Mouse (Mus musculus) CH12.LX (cell line): Measurements from ENCODE around the gene Cacna2d2. TPM values are rescaled to one million over a fixed set of nuclear protein-coding genes. Genes with fewer than 3 reads are reported as not detected.

Experiments
- DNase-seq: peaks from one replicate; pipeline ENCODE4 v3.0.0-alpha.2; 2013; ENCODE audit errors: extremely low read depth
- H3K27ac ChIP-seq: 2 replicates; pipeline ENCODE4 v1.5.1; 2012; ENCODE audit warnings: low read depth, mild to moderate bottlenecking, control low read depth, moderate library complexity; ENCODE audit not compliant: insufficient read depth
- H3K27me3 ChIP-seq: replicated peaks from 2 replicates; pipeline ENCODE3; 2012; ENCODE audit warnings: inconsistent platforms
- H3K36me3 ChIP-seq, 2 experiments: replicated peaks in 1 of 2; 2 replicates each; pipeline versions ENCODE3 to v1.6.1; 2012; ENCODE audit warnings: inconsistent platforms in 1 of 2, low read length in 1 of 2, mild to moderate bottlenecking in 1 of 2, mixed read lengths in 1 of 2, moderate library complexity in 1 of 2; ENCODE audit not compliant: control insufficient read depth in 1 of 2, insufficient read depth in 1 of 2
- H3K4me1 ChIP-seq, 2 experiments: 2 replicates each; pipeline ENCODE4 v1.6.1; 2012; ENCODE audit warnings: inconsistent platforms in 1 of 2, moderate library complexity in 1 of 2; ENCODE audit not compliant: insufficient read depth in 2 of 2, control insufficient read depth in 1 of 2
- H3K4me2 ChIP-seq: 2 replicates; pipeline ENCODE4 v1.6.1; 2012; ENCODE audit warnings: low read depth, mild to moderate bottlenecking, control low read depth; ENCODE audit not compliant: poor library complexity, insufficient read depth, severe bottlenecking
- H3K4me3 ChIP-seq, 3 experiments: fragments of 150-350 bp in 1 of 3; sonication (generic) in 1 of 3; replicated peaks in 1 of 3; 2 replicates each; pipeline versions ENCODE3 to v1.5.1; 2011 to 2012; ENCODE audit warnings: low read depth in 2 of 3, low read length in 2 of 3, mild to moderate bottlenecking in 2 of 3, moderate library complexity in 2 of 3, control low read depth in 1 of 3, improper control_type of control experiment in 1 of 3, inconsistent platforms in 1 of 3, mixed read lengths in 1 of 3; ENCODE audit not compliant: poor library complexity in 1 of 3
- H3K79me2 ChIP-seq: replicated peaks from 2 replicates; pipeline ENCODE4 v1.6.1; 2012; ENCODE audit warnings: mild to moderate bottlenecking, moderate library complexity; ENCODE audit not compliant: control insufficient read depth, poor library complexity, insufficient read depth, severe bottlenecking; ENCODE audit errors: extremely low read depth
- H3K9ac ChIP-seq: 2 replicates; pipeline ENCODE4 v1.6.1; 2012; ENCODE audit warnings: low read depth, mild to moderate bottlenecking, control low read depth, moderate library complexity; ENCODE audit not compliant: insufficient read depth
- H3K9me3 ChIP-seq: replicated peaks from 2 replicates; pipeline ENCODE3; 2012; ENCODE audit warnings: low read length, inconsistent platforms, mixed read lengths
- BHLHE40 ChIP-seq: IDR thresholded peaks from 2 replicates; pipeline ENCODE4 v1.6.1; 2011; ENCODE audit warnings: mild to moderate bottlenecking, low read depth, low read length, improper control_type of control experiment
- CHD1 ChIP-seq: IDR thresholded peaks from 2 replicates; pipeline ENCODE4 v1.6.1; 2012; ENCODE audit warnings: low read depth, low read length, improper control_type of control experiment, inconsistent platforms
- CTCF ChIP-seq, 2 experiments: IDR thresholded peaks in 1 of 2; conservative IDR thresholded peaks in 1 of 2; 2 replicates each; pipeline ENCODE4 v1.5.1; 2011 to 2012; ENCODE audit warnings: low read depth in 2 of 2, low read length in 2 of 2, improper control_type of control experiment in 1 of 2, inconsistent platforms in 1 of 2, mild to moderate bottlenecking in 1 of 2, moderate library complexity in 1 of 2
- E2F4 ChIP-seq: IDR thresholded peaks from 2 replicates; pipeline ENCODE4 v1.6.1; 2011; ENCODE audit warnings: low read depth, low read length, improper control_type of control experiment; ENCODE audit not compliant: insufficient replicate concordance
- ELF1 ChIP-seq: IDR thresholded peaks from 2 replicates; pipeline ENCODE4 v1.6.1; 2014; ENCODE audit warnings: low read depth, mild to moderate bottlenecking, inconsistent platforms, low read length, improper control_type of control experiment
- GABPA ChIP-seq: IDR thresholded peaks from 2 replicates; pipeline ENCODE4 v1.6.1; 2012; ENCODE audit warnings: low read depth, low read length, improper control_type of control experiment, inconsistent platforms; ENCODE audit not compliant: insufficient replicate concordance
- HCFC1 ChIP-seq: IDR thresholded peaks from 2 replicates; pipeline ENCODE4 v1.6.1; 2012; ENCODE audit warnings: low read depth, mild to moderate bottlenecking, inconsistent platforms, low read length, improper control_type of control experiment
- JUN ChIP-seq: IDR thresholded peaks from 2 replicates; pipeline ENCODE4 v1.6.1; 2011; ENCODE audit warnings: low read depth, mild to moderate bottlenecking, low read length, improper control_type of control experiment, moderate library complexity; ENCODE audit not compliant: insufficient read depth
- JUND ChIP-seq: conservative IDR thresholded peaks from 2 replicates; pipeline ENCODE4 v1.6.1; 2011; ENCODE audit warnings: low read depth, low read length, improper control_type of control experiment
- MAZ ChIP-seq: IDR thresholded peaks from 2 replicates; pipeline ENCODE4 v1.6.1; 2012; ENCODE audit warnings: low read depth, mild to moderate bottlenecking, inconsistent platforms, low read length, improper control_type of control experiment, moderate library complexity
- MEF2A ChIP-seq: IDR thresholded peaks from 2 replicates; pipeline ENCODE4 v1.6.1; 2014; ENCODE audit warnings: low read depth, mild to moderate bottlenecking, inconsistent platforms, low read length, improper control_type of control experiment, borderline replicate concordance
- NELFE ChIP-seq: IDR thresholded peaks from 2 replicates; pipeline ENCODE4 v1.6.1; 2011; ENCODE audit warnings: low read depth, low read length, improper control_type of control experiment
- NRF1 ChIP-seq: IDR thresholded peaks from 2 replicates; pipeline ENCODE4 v1.6.1; 2014; ENCODE audit warnings: low read depth, mild to moderate bottlenecking, inconsistent platforms, low read length, improper control_type of control experiment, moderate library complexity
- POLR2A ChIP-seq: IDR thresholded peaks from 2 replicates; pipeline ENCODE4 v1.6.1; 2011; ENCODE audit warnings: low read depth, mild to moderate bottlenecking, improper control_type of control experiment, low read length
- POLR2AphosphoS2 ChIP-seq: IDR thresholded peaks from 2 replicates; pipeline ENCODE4 v1.6.1; 2011; ENCODE audit warnings: low read depth, low read length, improper control_type of control experiment
- RCOR1 ChIP-seq: conservative IDR thresholded peaks from 2 replicates; pipeline ENCODE4 v1.6.1; 2012; ENCODE audit warnings: low read depth, mild to moderate bottlenecking, inconsistent platforms, low read length, improper control_type of control experiment
- SIN3A ChIP-seq: IDR thresholded peaks from 2 replicates; pipeline ENCODE4 v1.6.1; 2012; ENCODE audit warnings: low read length, improper control_type of control experiment, inconsistent platforms
- SMC3 ChIP-seq: IDR thresholded peaks from 2 replicates; pipeline ENCODE4 v1.6.1; 2011; ENCODE audit warnings: low read depth, low read length, improper control_type of control experiment
- TBP ChIP-seq: conservative IDR thresholded peaks from 2 replicates; pipeline ENCODE4 v1.6.1; 2011; ENCODE audit warnings: low read depth, low read length, improper control_type of control experiment
- TCF12 ChIP-seq: IDR thresholded peaks from 2 replicates; pipeline ENCODE4 v1.6.1; 2014; ENCODE audit warnings: low read depth, mild to moderate bottlenecking, inconsistent platforms, low read length, improper control_type of control experiment
- ZNF384 ChIP-seq: IDR thresholded peaks from 2 replicates; pipeline ENCODE4 v1.6.1; 2012; ENCODE audit warnings: low read depth, low read length, improper control_type of control experiment, inconsistent platforms
- dilution Hi-C: fragments of 300-500 bp; cut with MboI; formaldehyde crosslinking; loops from 2 replicates; pipeline ENCODE4 v1.14.3; 2020; ENCODE audit warnings: low sequenced_read_pairs; ENCODE audit not compliant: extremely low pct_unique_long_range_greater_than_20kb, extremely low pct_ligation_motif_present
- in situ Hi-C: fragments of 300-500 bp; cut with MboI; formaldehyde crosslinking; loops from 3 replicates; pipeline ENCODE4 v1.14.3; 2019; ENCODE audit warnings: low sequenced_read_pairs, low pct_ligation_motif_present, low pct_unique_long_range_greater_than_20kb, mixed read lengths
- polyA plus RNA-seq: library from polyadenylated mRNA; unstranded; fragments of >175 nt; gene quantifications from 2 replicates; pipeline ENCODE4 v1.2.1, GENCODE M21; 2012; ENCODE audit warnings: low read depth; ENCODE audit not compliant: insufficient read length
- total RNA-seq, 2 experiments: library from RNA; depleted of rRNA; stranded (reverse); fragments of 300-350 nt in 1 of 2; fragments of >200 nt in 1 of 2; gene quantifications; 2 replicates each; pipeline ENCODE4 v1.2.3; 2012 to 2014

Cacna2d2 gene
- total and polyA plus RNA-seq, 3 experiments, result 0.04 TPM; not detected in 2

GRCm38 (mm10) chr9:107486507-107487225 lies 87.3 kb downstream of the Cacna2d2 start (continued):
- TF ChIP-seq RCOR1 (no peak), E2F4 (no peak), HCFC1 (no peak), NELFE (no peak), ELF1 (no peak), CHD1 (no peak), JUN (no peak), CTCF (conservative IDR thresholded peaks at IDR 0.05 in 1 of 2, IDR thresholded peaks at IDR 0.05 in 1 of 2; ENCODE audit: low read depth in 2 of 2, low read length in 2 of 2) (no peak), POLR2AphosphoS2 (no peak), POLR2A (peak; percentile 57; the same call in 1 of the 2 replicates), JUND (no peak), MAZ (no peak), SMC3 (no peak), TBP (0 out of 2 replicates have a peak, but pooled peaks have one; percentile 61)

- Histone ChIP-seq H3K4me3 (no peak overlapping the region), H3K27me3 (peaks cover 93% of the 10 kb centered on the region)
Measured at GRCm38 (mm10) chr9:107490146-107490545, 90.7 kb downstream of the Cacna2d2 start.

DNA sequence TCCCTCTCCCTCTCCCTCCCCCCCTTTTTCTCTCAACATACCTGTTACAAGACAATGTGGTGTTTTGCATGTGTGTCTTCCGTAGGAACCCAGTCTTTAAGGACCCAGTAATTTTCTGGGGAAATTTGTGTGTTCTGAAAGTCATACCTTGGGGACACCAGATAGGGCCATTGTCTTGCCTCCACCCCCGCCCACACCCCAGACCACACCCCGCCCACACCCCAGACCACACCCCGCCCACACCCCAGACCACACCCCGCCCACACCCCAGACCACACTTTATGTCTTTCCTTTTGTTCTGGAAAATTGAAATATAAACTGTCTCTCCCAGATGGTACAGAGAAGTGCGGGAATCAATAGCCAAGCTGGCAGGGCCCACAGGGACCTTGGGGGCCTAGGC lies 91.2 kb downstream of the Cacna2d2 start:
- H3K27ac ChIP-seq, result no peak overlapping the region
- no peaks in the 10 kb centered on the region for H3K79me2 ChIP-seq
- dilution Hi-C loops (no loop called here), in situ Hi-C loops (loop anchor here (25.0 kb wide), 1 partner anchor 553 kb away; no protein-coding TSS in a partner anchor)
- DNase-seq, result no peak
- H3K36me3 ChIP-seq, result no peaks in the 10 kb centered on the region
- H3K9me3 ChIP-seq, result no peaks in the 10 kb centered on the region
- no peak overlapping the region for H3K4me3 ChIP-seq
- H3K4me1 ChIP-seq, result peaks cover 0 to 3% of the 10 kb centered on the region in 2 experiments; a peak in 2 of 4 replicates
- no peak for TF ChIP-seq SIN3A
- TF ChIP-seq JUN, result no peak
- TF ChIP-seq TCF12, result no peak
- no peak overlapping the region for H3K9ac ChIP-seq
- H3K4me2 ChIP-seq, result no peak overlapping the region
- peaks cover 93% of the 10 kb centered on the region for H3K27me3 ChIP-seq

More at GRCm38 (mm10) chr9:107490146-107490545, 90.7 kb downstream of the Cacna2d2 start:
- no peak for DNase-seq
- Histone ChIP-seq H3K4me2 (no peak overlapping the region), H3K27ac (no peak overlapping the region), H3K36me3 (no peaks in the 10 kb centered on the region), H3K9me3 (no peaks in the 10 kb centered on the region), H3K79me2 (no peaks in the 10 kb centered on the region), H3K4me1 (peaks cover 0 to 3% of the 10 kb centered on the region in 2 experiments; a peak in 2 of 4 replicates), H3K9ac (no peak overlapping the region)
- in situ Hi-C loops (loop anchor here (25.0 kb wide), 1 partner anchor 553 kb away; no protein-coding TSS in a partner anchor), dilution Hi-C loops (no loop called here)
- TF ChIP-seq MEF2A (no peak), BHLHE40 (no peak), NELFE (no peak), NRF1 (no peak), GABPA (no peak), ZNF384 (no peak), CTCF (conservative IDR thresholded peaks at IDR 0.05 in 1 of 2, IDR thresholded peaks at IDR 0.05 in 1 of 2; ENCODE audit: low read depth in 2 of 2, low read length in 2 of 2) (no peak)
